Mouse (Mus musculus) liver, adult 2 months (tissue): Measurements from ENCODE around the gene Cyb5r2.

ENCODE experiments used
- CTCF ChIP-seq: fragments of 200-500 bp; IDR thresholded peaks from 2 replicates; pipeline ENCODE4 v1.5.1; 2011; ENCODE audit warnings: low read depth, low read length, control low read depth
- POLR2A ChIP-seq: fragments of 200-500 bp; IDR thresholded peaks from 2 replicates; pipeline ENCODE4 v1.6.1; 2011; ENCODE audit warnings: low read length, control low read depth; ENCODE audit not compliant: insufficient read depth; ENCODE audit errors: extremely low read depth

- no peak for TF ChIP-seq POLR2A
- no peak for TF ChIP-seq CTCF
These were observed 20.4 kb upstream of the Cyb5r2 start for GRCm38 (mm10) chr7:107778216-107778615.
